Mouse (Mus musculus) bone marrow macrophage, adult 2 months (primary cell): ENCODE results near the gene Sgcd.

Source experiments
- CTCF ChIP-seq: IDR thresholded peaks from 2 replicates; pipeline ENCODE4 v1.5.1; 2012; ENCODE audit warnings: low read depth, mild to moderate bottlenecking, low read length, moderate library complexity
- POLR2A ChIP-seq: IDR thresholded peaks from 2 replicates; pipeline ENCODE4 v1.6.1; 2012; ENCODE audit warnings: mild to moderate bottlenecking, low read depth, low read length, borderline replicate concordance

DNA sequence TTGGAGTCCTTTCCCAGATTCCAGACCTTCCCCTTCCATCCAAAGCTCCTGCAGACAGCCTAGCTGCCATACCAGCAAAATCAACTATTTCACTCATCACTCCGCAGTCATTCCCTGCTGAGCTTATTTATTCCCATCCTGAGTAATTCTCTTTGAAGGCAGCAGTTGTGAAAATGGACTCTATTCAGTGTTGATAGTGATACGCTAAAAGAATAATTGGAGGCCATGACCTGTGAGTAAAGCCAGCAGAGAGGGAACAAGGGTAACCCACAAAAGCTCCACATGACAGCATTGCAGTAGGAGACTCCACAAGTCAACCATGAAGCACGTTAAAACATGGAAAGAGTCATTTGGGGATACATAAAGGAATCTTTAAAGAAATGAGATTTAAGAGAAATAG is 142.9 kb downstream of the Sgcd start:
- TF ChIP-seq CTCF (no peak), POLR2A (no peak)
